Mouse (Mus musculus): ENCODE data around the gene Gpr183. TPM values are rescaled to one million over a fixed set of nuclear protein-coding genes. Genes with fewer than 3 reads are reported as not detected.

Gene Gpr183
- polyA plus RNA-seq, 1 experiment = 0.06 TPM

DNA sequence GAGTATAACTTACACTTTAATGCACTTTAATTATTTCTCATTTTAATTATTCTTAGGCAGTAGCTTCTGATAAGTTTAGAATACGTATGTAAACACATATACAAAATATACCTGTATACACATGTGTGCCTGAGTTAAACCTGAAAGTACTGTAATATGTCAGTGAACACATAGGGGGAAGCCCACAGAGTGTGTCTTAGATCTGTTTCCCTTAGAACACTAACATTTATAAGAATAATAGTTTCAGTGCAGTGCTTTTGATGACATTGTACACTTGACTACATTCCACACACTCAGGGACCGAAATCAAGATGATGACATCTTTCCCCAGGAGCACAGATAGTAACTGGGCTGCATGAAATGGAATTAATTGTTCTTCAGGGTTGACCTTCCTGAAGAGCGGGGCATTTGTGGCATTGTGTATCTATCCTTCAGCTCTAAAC, 5.4 kb downstream of the Gpr183 start:
- TF ChIP-seq FOSL1 (IDR thresholded peaks at IDR 0.05; ENCODE audit: insufficient read depth, low read length, poor library complexity, severe bottlenecking) (no peak), CTCF (IDR thresholded peaks at IDR 0.05; ENCODE audit: control insufficient read depth, insufficient read depth, insufficient read length) (no peak), MYOD1 (IDR thresholded peaks at IDR 0.05; ENCODE audit: control insufficient read depth, insufficient read length, low read depth) (no peak), USF1 (IDR thresholded peaks at IDR 0.05; ENCODE audit: low read depth) (no peak), CEBPB (IDR thresholded peaks at IDR 0.05; ENCODE audit: low read depth) (no peak), MAX (IDR thresholded peaks at IDR 0.05) (no peak), MYOG (IDR thresholded peaks at IDR 0.05; ENCODE audit: control insufficient read depth, extremely low read depth, insufficient read length) (no peak)
- no peaks in the 10 kb centered on the region for H3K27me3 ChIP-seq (ENCODE audit: control insufficient read depth, insufficient read depth, insufficient read length)
- H3K79me2 ChIP-seq (ENCODE audit: control insufficient read depth, insufficient read depth) = no peaks in the 10 kb centered on the region
- no peaks in the 10 kb centered on the region for H3K36me3 ChIP-seq (ENCODE audit: control insufficient read depth, insufficient read depth)
- no peak overlapping the region for H3ac ChIP-seq (ENCODE audit: control insufficient read depth, insufficient read length, low read depth)
- H3K4me3 ChIP-seq (ENCODE audit: insufficient read depth, poor library complexity, severe bottlenecking) = no peak overlapping the region
- no peaks in the 10 kb centered on the region for H3K79me3 ChIP-seq (ENCODE audit: low read depth)

- Histone ChIP-seq H3K79me3 (ENCODE audit: low read depth) (no peaks in the 10 kb centered on the region), H3K79me2 (ENCODE audit: control insufficient read depth, insufficient read depth) (no peaks in the 10 kb centered on the region)
- TF ChIP-seq MYOD1 (IDR thresholded peaks at IDR 0.05; ENCODE audit: control insufficient read depth, insufficient read length, low read depth) (no peak), USF1 (IDR thresholded peaks at IDR 0.05; ENCODE audit: low read depth) (no peak), CEBPB (IDR thresholded peaks at IDR 0.05; ENCODE audit: low read depth) (no peak), MYOG (IDR thresholded peaks at IDR 0.05; ENCODE audit: control insufficient read depth, extremely low read depth, insufficient read length) (no peak), MAX (IDR thresholded peaks at IDR 0.05) (no peak), CTCF (IDR thresholded peaks at IDR 0.05; ENCODE audit: control insufficient read depth, insufficient read depth, insufficient read length) (no peak), FOSL1 (IDR thresholded peaks at IDR 0.05; ENCODE audit: insufficient read depth, low read length, poor library complexity, severe bottlenecking) (no peak)
Measured at GRCm38 (mm10) chr14:121958751-121959537, 6.1 kb downstream of the Gpr183 start.

DNA sequence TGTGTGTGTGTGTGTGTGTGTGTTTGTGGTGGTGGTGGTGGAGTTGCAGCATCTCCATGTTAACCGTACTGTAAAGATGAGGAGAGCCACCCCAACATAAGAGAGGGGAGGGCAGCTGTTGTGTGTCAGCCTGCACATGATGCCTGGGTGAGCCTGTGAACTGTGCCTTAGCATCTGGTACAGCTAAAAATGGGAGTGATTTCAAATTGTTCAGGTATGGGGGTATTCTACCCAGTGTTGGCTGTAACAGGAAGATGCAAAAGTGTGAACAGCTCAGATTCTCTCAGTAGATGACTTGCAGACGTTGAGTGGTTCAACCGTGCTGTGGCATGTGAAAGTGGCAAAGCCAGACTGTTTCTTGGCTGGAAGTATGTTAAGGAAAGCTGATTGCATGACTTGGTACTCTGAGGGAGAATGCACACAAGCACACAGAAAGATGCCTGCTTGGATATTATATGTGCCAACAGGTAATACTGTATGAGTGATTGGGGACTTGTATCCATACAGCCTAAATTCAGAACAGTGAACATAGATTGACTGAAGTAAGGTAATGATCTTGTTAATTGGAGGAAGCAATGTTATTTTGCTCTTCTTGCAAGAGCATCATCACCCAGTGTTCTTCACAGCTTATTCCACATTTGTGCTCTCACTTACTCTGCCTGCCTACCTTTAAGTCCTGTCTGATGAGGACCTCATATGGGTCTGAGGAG, 6.8 kb downstream of the Gpr183 start:
- TF ChIP-seq FOSL1 (IDR thresholded peaks at IDR 0.05; ENCODE audit: insufficient read depth, low read length, poor library complexity, severe bottlenecking) (no peak), CTCF (IDR thresholded peaks at IDR 0.05; ENCODE audit: control insufficient read depth, insufficient read depth, insufficient read length) (no peak), CEBPB (IDR thresholded peaks at IDR 0.05; ENCODE audit: low read depth) (no peak), MYOD1 (IDR thresholded peaks at IDR 0.05; ENCODE audit: control insufficient read depth, insufficient read length, low read depth) (no peak), USF1 (IDR thresholded peaks at IDR 0.05; ENCODE audit: low read depth) (no peak), MAX (IDR thresholded peaks at IDR 0.05) (no peak), MYOG (IDR thresholded peaks at IDR 0.05; ENCODE audit: control insufficient read depth, extremely low read depth, insufficient read length) (no peak)
- H3K79me2 ChIP-seq (ENCODE audit: control insufficient read depth, insufficient read depth) = no peaks in the 10 kb centered on the region
- H3K36me3 ChIP-seq (ENCODE audit: control insufficient read depth, insufficient read depth) = no peaks in the 10 kb centered on the region
- no peaks in the 10 kb centered on the region for H3K27me3 ChIP-seq (ENCODE audit: control insufficient read depth, insufficient read depth, insufficient read length)
- H3K4me3 ChIP-seq (ENCODE audit: insufficient read depth, poor library complexity, severe bottlenecking) = no peak overlapping the region
- H3ac ChIP-seq (ENCODE audit: control insufficient read depth, insufficient read length, low read depth) = no peak overlapping the region
- no peaks in the 10 kb centered on the region for H3K79me3 ChIP-seq (ENCODE audit: low read depth)

More at GRCm38 (mm10) chr14:121958751-121959537, 6.1 kb downstream of the Gpr183 start:
- no peaks in the 10 kb centered on the region for H3K36me3 ChIP-seq (ENCODE audit: control insufficient read depth, insufficient read depth)
- H3K4me3 ChIP-seq (ENCODE audit: insufficient read depth, poor library complexity, severe bottlenecking) = no peak overlapping the region
- H3K27me3 ChIP-seq (ENCODE audit: control insufficient read depth, insufficient read depth, insufficient read length) = no peaks in the 10 kb centered on the region
- H3ac ChIP-seq (ENCODE audit: control insufficient read depth, insufficient read length, low read depth) = no peak overlapping the region

GRCm38 (mm10) chr14:121957176-121957871, 7.7 kb downstream of the Gpr183 start:
- no peaks in the 10 kb centered on the region for H3K79me2 ChIP-seq (ENCODE audit: control insufficient read depth, insufficient read depth)
- H3K79me3 ChIP-seq (ENCODE audit: low read depth) = no peaks in the 10 kb centered on the region
- H3K27me3 ChIP-seq (ENCODE audit: control insufficient read depth, insufficient read depth, insufficient read length) = no peaks in the 10 kb centered on the region
- TF ChIP-seq FOSL1 (IDR thresholded peaks at IDR 0.05; ENCODE audit: insufficient read depth, low read length, poor library complexity, severe bottlenecking) (no peak), CTCF (IDR thresholded peaks at IDR 0.05; ENCODE audit: control insufficient read depth, insufficient read depth, insufficient read length) (no peak), MAX (IDR thresholded peaks at IDR 0.05) (no peak), MYOG (IDR thresholded peaks at IDR 0.05; ENCODE audit: control insufficient read depth, extremely low read depth, insufficient read length) (no peak), MYOD1 (IDR thresholded peaks at IDR 0.05; ENCODE audit: control insufficient read depth, insufficient read length, low read depth) (no peak), USF1 (IDR thresholded peaks at IDR 0.05; ENCODE audit: low read depth) (no peak), CEBPB (IDR thresholded peaks at IDR 0.05; ENCODE audit: low read depth) (no peak)
- no peak overlapping the region for H3K4me3 ChIP-seq (ENCODE audit: insufficient read depth, poor library complexity, severe bottlenecking)
- no peaks in the 10 kb centered on the region for H3K36me3 ChIP-seq (ENCODE audit: control insufficient read depth, insufficient read depth)
- no peak overlapping the region for H3ac ChIP-seq (ENCODE audit: control insufficient read depth, insufficient read length, low read depth)

DNA sequence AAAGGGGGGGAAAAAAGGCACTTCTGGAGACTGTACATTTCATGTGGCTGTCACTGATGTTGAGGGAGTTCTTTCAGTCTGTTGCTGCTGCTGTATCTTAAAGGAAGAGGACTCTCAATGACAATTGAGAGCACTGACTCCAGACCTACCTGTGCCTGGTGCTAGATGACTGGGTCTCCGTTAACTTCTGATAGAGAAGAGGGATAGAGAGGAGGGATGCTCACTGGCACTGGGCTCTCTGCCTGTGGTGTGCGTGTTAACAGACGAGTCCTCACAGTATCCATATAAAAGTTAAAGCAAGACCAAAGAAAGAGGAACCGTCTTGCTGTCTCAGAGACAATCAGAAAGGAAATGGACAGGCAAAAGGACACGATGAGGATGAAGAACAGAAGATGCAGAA, 8.7 kb downstream of the Gpr183 start:
- TF ChIP-seq CTCF (IDR thresholded peaks at IDR 0.05; ENCODE audit: control insufficient read depth, insufficient read depth, insufficient read length) = no peak
- no peak for TF ChIP-seq USF1 (IDR thresholded peaks at IDR 0.05; ENCODE audit: low read depth)
- no peak for TF ChIP-seq FOSL1 (IDR thresholded peaks at IDR 0.05; ENCODE audit: insufficient read depth, low read length, poor library complexity, severe bottlenecking)
- TF ChIP-seq MYOD1 (IDR thresholded peaks at IDR 0.05; ENCODE audit: control insufficient read depth, insufficient read length, low read depth) = no peak
- no peak for TF ChIP-seq MAX (IDR thresholded peaks at IDR 0.05)
- TF ChIP-seq MYOG (IDR thresholded peaks at IDR 0.05; ENCODE audit: control insufficient read depth, extremely low read depth, insufficient read length) = no peak
- no peak for TF ChIP-seq CEBPB (IDR thresholded peaks at IDR 0.05; ENCODE audit: low read depth)

More for the DNA sequence above, 8.7 kb downstream of the Gpr183 start:
- Histone ChIP-seq H3K79me2 (ENCODE audit: control insufficient read depth, insufficient read depth) (no peaks in the 10 kb centered on the region), H3ac (ENCODE audit: control insufficient read depth, insufficient read length, low read depth) (no peak overlapping the region), H3K4me3 (ENCODE audit: insufficient read depth, poor library complexity, severe bottlenecking) (no peak overlapping the region), H3K36me3 (ENCODE audit: control insufficient read depth, insufficient read depth) (no peaks in the 10 kb centered on the region), H3K27me3 (ENCODE audit: control insufficient read depth, insufficient read depth, insufficient read length) (no peaks in the 10 kb centered on the region), H3K79me3 (ENCODE audit: low read depth) (no peaks in the 10 kb centered on the region)

Measured in C2C12 (cell line).